In the genomic region with DNA sequence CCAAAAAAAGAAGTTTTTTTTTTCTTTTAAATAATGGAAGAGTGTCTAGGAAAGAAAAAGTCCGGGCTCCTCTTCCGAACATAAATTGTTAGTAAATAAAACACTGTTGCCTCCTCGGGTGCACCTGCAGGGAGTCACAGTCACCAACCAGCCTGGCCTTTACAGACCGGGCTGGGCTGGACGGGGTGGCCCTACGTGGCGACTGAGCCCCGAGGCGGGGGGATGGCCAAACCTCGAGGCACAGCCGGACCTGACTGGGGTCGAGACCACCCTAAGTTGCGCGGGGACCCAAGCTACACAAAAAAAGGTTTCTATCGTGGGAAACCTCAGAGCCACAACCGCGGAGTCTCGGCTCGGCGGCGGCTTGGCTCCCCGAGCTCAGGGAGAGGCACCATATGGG, we compare ENCODE assay signal across 8 mouse cellular contexts. TPM values are rescaled to one million over a fixed set of nuclear protein-coding genes. Genes with fewer than 3 reads are reported as not detected.
DNase-seq lines count a peak whose midpoint lies in the region; ATAC-seq and TF ChIP-seq lines count a peak whose summit lies in the region.

No protein-coding gene starts in this region.

- ATAC-seq in intestine, embryonic 14.5 days (replicated peaks; ENCODE audit: low FRiP score, low TSS enrichment, low read depth): peak; percentile 32

- H3K27me3 ChIP-seq in cerebellum, adult 2 months (ENCODE audit: control insufficient read depth, insufficient read depth, low read length): no peaks in the 10 kb centered on the region
- H3K27me3 ChIP-seq in intestine, embryonic 14.5 days (replicated peaks; ENCODE audit: control insufficient read depth, insufficient read depth, low read length): no peaks in the 10 kb centered on the region
- H3K27me3 ChIP-seq in midbrain, embryonic 10.5 days (ENCODE audit: low read depth, poor library complexity, severe bottlenecking): no peaks in the 10 kb centered on the region

- DNase-seq in cerebellum, adult 2 months: no peak
- DNase-seq in cerebellum, adult 9-10 months: no peak
- DNase-seq in urinary bladder, postnatal 25 days (ENCODE audit: low spot score): peak; percentile 51
- DNase-seq in urinary bladder, postnatal 14 days (ENCODE audit: low spot score): no peak
- DNase-seq in intestine, embryonic 14.5 days (ENCODE audit: low spot score): no peak
- DNase-seq in midbrain, embryonic 10.5 days (ENCODE audit: low spot score): no peak
- no peak for DNase-seq in spleen, postnatal 10 days (ENCODE audit: low spot score in 2 of 2)
- DNase-seq in natural killer cell, adult 2 months (ENCODE audit: low spot score in 2 of 2): no peak

- TF ChIP-seq POLR2A in cerebellum, adult 2 months (IDR thresholded peaks at IDR 0.05; ENCODE audit: borderline replicate concordance, insufficient read depth, low read length): no peak

- peak overlapping the region; percentile 88 for H3K27ac ChIP-seq in cerebellum, adult 2 months (ENCODE audit: insufficient read depth, low read length)
- H3K27ac ChIP-seq in intestine, embryonic 14.5 days (ENCODE audit: low read depth): peak overlapping the region; percentile 88
- peak overlapping the region; percentile 99 for H3K27ac ChIP-seq in midbrain, embryonic 10.5 days (replicated peaks)

- peaks cover 5% of the 10 kb centered on the region; the same call in 1 of the 2 replicates for H3K4me1 ChIP-seq in cerebellum, adult 2 months (ENCODE audit: control insufficient read depth, insufficient read depth, low read length)
- peaks cover 20% of the 10 kb centered on the region for H3K4me1 ChIP-seq in intestine, embryonic 14.5 days (replicated peaks; ENCODE audit: control insufficient read depth, insufficient read depth, low read length)
- peaks cover 33% of the 10 kb centered on the region for H3K4me1 ChIP-seq in midbrain, embryonic 10.5 days

- H3K9me3 ChIP-seq in intestine, embryonic 14.5 days (ENCODE audit: control insufficient read depth, low read length): no peaks in the 10 kb centered on the region
- H3K9me3 ChIP-seq in midbrain, embryonic 10.5 days (replicated peaks): no peaks in the 10 kb centered on the region

- peaks cover 32% of the 10 kb centered on the region for H3K36me3 ChIP-seq in intestine, embryonic 14.5 days (ENCODE audit: control insufficient read depth, insufficient read depth, low read length)
- peaks cover 36% of the 10 kb centered on the region for H3K36me3 ChIP-seq in midbrain, embryonic 10.5 days

- peak overlapping the region; percentile 74 for H3K4me2 ChIP-seq in intestine, embryonic 14.5 days (ENCODE audit: low read length)

- no peak for TF ChIP-seq CTCF in cerebellum, adult 2 months (IDR thresholded peaks at IDR 0.05; ENCODE audit: borderline replicate concordance, insufficient read depth, low read depth, low read length)

- peak overlapping the region; percentile 98 for H3K9ac ChIP-seq in intestine, embryonic 14.5 days (ENCODE audit: low read length)

- H3K4me3 ChIP-seq in cerebellum, adult 2 months (replicated peaks; ENCODE audit: insufficient read depth, low read depth, low read length): peak overlapping the region; percentile 91
- H3K4me3 ChIP-seq in intestine, embryonic 14.5 days (ENCODE audit: low read depth, low read length): peak overlapping the region; percentile 94
- peak overlapping the region; percentile 97 for H3K4me3 ChIP-seq in midbrain, embryonic 10.5 days

- WGBS in cerebellum, adult 2 months: under 1% methylated on average over 22 of the region's 22 CpGs
- under 1% methylated on average over 22 of the region's 22 CpGs for WGBS in intestine, embryonic 14.5 days
- under 1% methylated on average over 22 of the region's 22 CpGs for WGBS in midbrain, embryonic 10.5 days

RNA-seq across cellular contexts. Expression of gene Eif5, which starts 0.5 kb away (rescaled TPM):
- 176 and 183 TPM in 2 replicates for polyA plus RNA-seq in cerebellum, adult 2 months (2012; rRNA removed)
- 505 and 521 TPM in 2 replicates for polyA plus RNA-seq in intestine, embryonic 14.5 days (2014; fragmentation: Nextera tagmentation; extraction: Ambion mirVana)
- 713 and 786 TPM in 2 replicates for polyA plus RNA-seq in midbrain, embryonic 10.5 days (2016; fragmentation: Nextera tagmentation; extraction: Ambion mirVana)

RNA-seq across cellular contexts. Expression of gene Mark3, which starts 37.0 kb away (rescaled TPM):
- 80.0 and 81.4 TPM in 2 replicates for polyA plus RNA-seq in cerebellum, adult 2 months (2012; rRNA removed)
- 49.4 and 49.6 TPM in 2 replicates for polyA plus RNA-seq in intestine, embryonic 14.5 days (2014; fragmentation: Nextera tagmentation; extraction: Ambion mirVana)
- 44.2 and 47.4 TPM in 2 replicates for polyA plus RNA-seq in midbrain, embryonic 10.5 days (2016; fragmentation: Nextera tagmentation; extraction: Ambion mirVana)

RNA-seq across cellular contexts. Expression of gene Gm266, which starts 51.7 kb away (rescaled TPM):
- 8.8 and 11.2 TPM in 2 replicates for polyA plus RNA-seq in cerebellum, adult 2 months (2012; rRNA removed)
- 27.5 and 33.8 TPM in 2 replicates for polyA plus RNA-seq in intestine, embryonic 14.5 days (2014; fragmentation: Nextera tagmentation; extraction: Ambion mirVana)
- 7.8 and 10.4 TPM in 2 replicates for polyA plus RNA-seq in midbrain, embryonic 10.5 days (2016; fragmentation: Nextera tagmentation; extraction: Ambion mirVana)
